Mouse (Mus musculus): ENCODE measurements around the gene Gm38394.

Gm38394 gene

DNA sequence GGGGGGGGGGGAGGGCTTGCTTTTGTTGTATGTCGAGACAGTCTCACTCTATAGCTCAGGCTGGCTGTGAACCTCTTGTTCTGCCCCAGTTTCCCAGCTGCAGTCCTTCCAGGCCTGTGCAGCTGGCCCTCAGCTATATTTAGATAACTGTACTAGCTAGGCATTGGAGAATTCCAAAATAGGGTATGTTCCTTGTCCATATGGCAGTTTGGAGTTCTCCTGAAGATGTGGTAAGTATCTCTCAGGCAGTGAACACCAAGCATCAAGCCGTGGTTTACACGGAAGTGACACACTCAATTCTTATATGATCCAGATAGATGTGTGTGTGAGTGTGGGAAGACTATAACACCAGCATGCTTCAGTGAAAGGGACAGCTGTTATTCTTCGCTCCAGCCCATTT, 2.3 kb upstream of the Gm38394 start:
- no peak for DNase-seq

DNA sequence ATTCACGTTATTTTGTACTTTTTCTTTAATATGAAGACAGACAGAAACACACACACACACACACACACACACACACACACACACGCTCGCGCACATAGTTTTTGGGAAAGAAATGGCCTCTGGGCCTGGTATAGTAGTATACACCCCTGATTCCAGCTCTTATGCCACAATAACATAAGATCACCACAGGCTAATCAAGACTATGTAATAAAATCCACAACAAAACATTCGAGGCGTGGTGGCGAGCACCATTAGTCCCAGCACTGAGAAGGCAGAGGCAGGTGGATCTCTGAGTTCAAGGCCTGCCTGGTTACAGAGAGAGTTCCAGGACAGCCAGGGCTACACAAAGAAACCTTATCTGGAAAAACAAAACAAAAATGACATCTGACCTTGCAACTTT, 1.8 kb upstream of the Gm38394 start:
- no peak for DNase-seq

DNA sequence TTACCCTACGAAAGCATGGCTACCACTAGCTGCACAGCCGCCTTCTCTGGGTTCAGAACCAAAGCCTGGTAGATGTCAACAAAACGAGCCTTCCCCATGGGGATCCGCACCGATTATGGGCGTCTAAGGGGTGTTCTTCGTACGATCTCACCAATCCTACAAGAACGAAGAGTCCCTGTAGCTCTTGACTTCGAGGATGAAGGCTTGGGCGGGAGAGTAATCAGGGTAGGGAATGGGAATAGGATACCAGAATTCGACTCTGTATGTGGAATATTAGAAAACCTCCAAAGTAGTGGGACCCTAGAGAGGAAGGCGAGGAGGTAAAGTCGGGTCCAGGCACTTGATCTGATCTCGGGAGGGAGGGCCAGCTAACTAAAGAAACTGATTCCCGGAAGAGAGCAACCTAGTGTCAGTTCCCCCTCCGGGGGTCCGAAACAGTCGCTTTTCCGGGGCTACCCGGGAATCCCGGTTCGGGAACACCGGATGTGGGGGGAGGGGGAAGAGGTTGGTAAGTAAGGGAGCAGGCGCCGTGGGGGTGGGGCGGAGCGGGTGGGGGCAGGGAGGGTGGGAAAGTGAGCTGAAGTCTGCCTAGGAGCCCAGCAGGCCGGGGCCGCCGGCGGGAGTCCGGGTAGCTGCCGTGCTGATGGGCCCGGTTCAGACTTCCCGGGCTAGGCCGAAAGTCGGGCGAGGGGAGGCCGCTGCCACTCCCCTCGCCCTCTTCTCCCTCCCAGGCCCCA, 484 bp downstream of the Gm38394 start, which contains the start of gene Zbed6:
TSS of gene Zbed6 (minus strand) at position 420 of the 737 bp plus-strand sequence.
- DNase-seq: peak; percentile 47 to 57

DNA sequence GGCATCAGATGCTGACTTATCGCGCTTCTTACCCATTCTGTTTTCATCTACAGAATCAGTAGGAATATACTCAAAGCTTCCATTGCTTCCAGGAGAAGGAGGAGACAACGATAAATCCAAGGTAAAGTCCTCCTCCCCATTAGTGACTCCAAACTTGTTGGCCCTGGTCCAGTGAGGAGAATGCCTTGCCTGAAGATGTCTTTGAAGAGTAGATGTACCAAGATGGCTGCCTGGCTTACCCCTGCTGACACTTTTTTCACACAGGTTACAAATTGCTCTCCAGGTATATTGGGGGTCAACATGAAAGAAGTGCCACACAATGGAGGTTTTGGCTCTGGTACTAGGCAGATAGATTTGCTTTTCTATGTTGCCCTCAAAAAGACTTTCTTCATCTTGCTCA, 2.2 kb downstream of the Gm38394 start:
- DNase-seq: peak in 1 of 2 experiments; percentile 17

DNA sequence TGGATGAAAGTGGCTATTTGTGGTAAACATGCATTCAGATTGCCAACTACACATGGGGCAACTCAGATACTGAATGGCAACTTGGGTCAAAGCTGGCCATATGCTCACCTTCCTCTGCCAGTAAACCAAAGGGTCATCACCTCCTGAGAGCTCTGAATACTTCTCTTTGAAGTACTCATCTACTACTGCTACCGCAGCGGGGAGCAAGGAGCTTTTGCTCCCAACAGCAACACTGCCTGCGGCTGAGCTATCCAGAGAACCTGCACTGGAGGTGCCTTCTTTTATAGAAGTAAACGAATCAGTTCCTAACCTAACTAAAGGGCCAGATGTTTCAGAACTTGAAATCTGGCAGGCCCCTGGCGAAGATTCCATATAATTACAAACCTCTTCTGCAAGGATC, 4.3 kb downstream of the Gm38394 start:
- peak in 1 of 2 experiments; percentile 16 for DNase-seq

DNA sequence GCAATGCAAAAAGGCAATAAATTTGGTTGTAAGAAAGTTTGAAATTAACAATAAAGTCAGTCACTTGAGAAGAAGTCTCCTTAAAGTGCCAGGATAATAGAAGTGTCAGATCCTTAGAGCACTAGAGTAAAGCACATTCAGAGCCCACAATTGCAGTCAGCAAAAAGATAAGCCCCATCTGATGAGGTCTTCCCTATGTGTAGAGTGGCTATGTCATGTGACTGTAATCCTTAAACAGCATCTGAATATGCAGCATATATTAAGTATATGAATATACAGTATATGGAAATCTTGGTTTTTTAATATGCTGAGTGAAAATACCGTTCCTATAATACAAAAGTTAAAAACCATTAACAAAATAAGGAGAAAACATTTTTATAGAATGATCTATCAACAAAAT, 8.1 kb downstream of the Gm38394 start:
- DNase-seq: no peak

DNA sequence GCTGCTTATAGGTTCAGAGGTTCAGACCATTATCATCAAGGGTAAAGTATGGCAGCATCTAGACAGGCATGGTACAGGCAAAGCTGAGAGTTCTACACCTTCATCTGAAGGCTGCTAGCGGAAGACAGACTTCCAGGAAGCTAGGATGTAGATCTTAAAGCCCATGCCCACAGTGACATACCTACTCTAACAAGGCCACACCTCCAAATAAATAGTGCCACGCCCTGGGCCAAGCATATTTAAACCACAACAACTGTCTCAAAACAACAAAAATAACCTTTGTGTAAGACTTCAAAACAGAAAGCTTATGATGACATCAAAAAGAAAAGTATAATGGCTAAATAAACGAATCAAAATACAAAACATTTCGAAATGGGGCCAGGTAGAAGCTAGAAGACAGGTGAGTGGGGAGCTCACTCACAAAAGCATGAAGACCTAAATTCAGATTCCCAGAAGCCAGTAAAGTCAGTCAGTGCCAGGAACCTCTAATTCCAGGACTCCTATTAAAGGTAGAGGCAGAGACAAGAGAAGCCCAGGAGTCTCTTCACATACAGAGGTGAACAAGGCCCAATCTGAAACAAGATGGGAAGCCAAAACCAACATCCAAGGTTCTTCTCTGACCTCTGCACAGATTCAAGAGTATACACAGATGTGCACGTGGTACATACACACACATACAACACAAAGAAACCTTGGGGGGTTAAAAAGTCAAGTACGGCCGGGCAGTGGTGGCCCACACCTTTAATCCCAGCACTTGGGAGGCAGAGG, 10.6 kb downstream of the Gm38394 start:
- DNase-seq: no peak

DNA sequence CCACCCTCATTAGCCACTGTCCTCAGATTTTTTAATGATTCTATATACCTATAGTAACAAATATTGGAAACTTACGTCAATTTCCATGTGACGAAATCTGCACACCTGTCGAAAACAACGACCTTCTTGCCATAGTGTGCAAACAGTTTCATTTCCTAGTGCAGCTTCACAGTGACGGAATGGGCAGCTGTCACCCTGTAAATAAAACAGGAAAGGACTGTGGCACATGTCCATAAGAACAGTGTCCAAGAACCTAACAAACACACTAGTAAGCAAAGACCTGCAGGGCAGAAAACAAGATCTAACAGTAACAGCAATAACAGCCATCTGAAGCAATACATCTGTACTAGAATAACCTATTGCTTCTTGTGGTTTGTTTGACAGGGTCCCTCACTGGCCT, 15.5 kb downstream of the Gm38394 start:
- no peak for DNase-seq

DNA sequence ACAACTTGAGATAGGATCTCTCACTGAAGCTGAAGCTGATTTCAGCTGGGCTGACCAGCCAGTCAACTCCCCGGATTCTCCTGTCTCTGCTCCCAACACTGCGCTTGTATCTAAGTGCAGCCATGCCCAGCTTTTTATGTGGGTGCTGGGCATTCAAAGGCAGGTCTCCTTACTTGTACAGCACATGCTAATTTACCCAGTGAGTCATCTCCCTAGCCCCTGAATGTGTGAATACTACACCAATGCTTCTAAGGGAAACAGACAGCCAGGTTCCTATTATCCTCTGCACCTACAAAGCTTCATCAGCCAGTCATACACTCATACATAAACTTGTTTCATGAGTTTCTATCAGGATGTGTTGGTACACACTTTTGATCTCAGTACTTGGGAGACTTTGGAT, 20.0 kb downstream of the Gm38394 start:
- DNase-seq: no peak

DNA sequence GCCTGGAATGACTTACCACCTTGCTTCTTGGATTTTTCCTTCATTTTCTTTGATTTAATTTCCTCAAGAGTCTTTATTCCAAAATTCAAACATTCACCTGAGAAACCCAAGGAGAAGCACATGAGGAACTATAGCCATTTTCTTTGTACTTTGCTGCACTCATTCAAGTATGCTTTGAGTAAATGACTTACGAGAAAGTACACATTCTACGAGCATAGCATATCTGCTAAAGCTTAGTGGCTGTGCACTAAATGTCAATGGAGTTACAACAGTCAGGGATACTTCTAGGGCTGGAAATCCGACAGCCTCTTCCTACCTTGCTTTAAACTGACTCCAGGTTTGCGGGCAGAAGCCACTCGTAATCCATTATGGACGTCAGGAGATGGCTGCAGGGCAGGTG, 22.6 kb downstream of the Gm38394 start:
- DNase-seq: no peak

DNA sequence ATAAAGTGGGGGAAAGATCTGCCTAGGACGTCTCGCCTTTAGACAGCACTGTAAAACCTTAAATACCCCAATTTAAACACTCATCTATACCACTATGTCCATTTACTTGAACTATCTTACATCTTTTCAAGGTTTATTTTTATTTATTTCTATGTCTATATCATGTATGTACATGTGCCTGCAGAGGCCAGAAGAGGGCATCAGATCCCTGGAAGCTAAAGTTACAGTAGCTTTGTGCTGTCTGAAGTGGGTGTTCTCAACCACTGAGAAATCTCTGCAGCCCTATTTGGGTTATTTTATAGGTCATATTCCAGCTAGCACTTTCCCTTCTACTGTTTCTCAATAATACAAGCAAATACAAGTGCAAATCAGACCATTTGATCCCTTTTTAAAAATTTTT, 28.9 kb downstream of the Gm38394 start:
- no peak for DNase-seq

DNA sequence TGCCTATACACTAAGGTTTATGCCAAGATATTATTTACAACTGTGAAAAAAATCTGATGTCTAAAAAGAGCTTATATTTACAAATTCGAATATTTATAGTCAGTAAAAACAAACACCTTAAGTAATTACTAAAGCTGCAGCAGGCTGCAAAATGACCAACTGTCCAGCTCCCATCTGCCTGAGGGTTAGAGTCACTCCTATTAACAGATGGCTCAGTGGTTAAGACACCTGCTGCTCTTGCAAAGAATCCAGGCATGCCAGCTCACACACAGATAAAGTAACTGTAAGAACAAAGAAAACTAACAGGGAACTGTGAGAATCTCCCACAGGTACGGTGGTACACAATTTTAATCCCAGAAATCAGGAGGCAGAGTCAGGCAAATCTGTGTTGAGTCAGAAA, 36.1 kb downstream of the Gm38394 start:
- peak; percentile 42 to 55 for DNase-seq

DNA sequence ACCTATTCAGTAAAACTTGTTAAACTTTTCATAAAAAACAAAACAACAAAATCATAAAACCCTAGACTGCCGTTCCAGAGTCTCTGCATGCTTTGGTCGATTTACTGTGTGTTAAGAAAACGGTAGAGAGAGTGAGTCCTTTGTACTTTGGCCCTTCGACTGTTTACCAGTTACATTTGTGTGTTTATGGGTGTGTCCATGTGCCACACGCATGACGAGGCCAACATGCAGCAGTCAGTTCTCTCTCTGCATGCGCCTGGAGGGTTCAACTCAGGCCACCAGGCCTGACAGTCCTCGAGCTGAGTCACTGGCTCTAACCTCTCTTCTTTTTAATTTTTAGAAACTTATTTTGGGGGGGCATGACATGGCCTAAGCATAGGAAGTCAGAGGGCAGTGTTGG, 42.8 kb downstream of the Gm38394 start:
- no peak for DNase-seq

DNA sequence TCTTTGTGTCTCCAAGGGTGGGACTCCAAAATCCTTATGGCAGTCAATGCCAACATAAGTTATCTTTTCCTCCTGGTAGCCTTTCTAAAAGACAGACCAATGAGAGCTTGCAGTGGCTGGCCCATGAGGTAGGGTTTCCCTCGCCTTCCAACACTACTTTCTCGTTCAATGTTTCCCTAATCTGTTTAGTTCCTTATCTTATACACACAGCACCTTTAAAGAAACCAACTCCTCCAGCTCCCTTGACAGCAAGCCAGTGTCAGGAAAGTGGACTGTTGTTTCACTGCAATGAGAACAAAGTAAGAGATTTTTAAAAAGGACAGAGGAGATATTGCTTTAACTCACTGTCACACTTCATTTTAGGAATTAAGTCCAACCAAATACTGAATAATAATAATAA, 43.2 kb downstream of the Gm38394 start:
- no peak for DNase-seq

DNA sequence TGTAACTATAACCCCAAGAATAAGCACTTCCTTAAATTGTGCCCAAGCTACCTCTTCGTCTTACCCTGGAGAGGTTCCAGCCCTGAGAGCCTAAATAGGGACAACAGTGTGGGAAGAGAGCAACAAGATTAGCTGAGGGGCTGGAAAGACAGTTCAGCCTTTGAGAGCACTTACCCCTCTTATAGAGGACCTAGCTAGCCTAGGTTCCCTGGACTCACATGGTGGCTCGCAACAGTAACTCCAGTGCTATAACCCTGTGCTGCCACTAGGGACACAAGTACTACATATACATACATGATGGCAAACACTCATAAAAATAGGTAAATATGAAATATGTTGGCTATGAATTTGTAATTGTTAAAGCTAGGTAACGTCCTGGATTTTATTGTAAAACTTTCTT, 47.3 kb downstream of the Gm38394 start:
- DNase-seq: no peak

DNA sequence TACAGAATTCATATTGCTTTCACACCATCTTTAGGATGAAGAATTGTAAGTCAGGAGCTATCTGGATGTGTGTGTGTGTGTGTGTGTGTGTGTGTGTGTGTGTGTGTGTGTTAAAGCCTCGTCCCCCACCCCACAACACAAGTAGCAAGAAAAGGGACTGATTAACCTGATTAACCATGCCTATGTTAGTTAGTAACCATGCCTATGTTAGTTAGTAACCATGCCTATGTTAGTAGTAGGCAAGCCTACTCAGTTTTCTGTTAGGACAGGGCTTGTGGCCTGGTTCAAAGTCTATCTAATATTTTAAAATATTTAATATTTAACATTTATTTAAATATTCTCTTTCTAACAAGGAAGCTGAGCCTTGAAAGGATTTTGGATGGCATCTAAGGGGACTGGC, 49.7 kb downstream of the Gm38394 start:
- no peak for DNase-seq

DNA sequence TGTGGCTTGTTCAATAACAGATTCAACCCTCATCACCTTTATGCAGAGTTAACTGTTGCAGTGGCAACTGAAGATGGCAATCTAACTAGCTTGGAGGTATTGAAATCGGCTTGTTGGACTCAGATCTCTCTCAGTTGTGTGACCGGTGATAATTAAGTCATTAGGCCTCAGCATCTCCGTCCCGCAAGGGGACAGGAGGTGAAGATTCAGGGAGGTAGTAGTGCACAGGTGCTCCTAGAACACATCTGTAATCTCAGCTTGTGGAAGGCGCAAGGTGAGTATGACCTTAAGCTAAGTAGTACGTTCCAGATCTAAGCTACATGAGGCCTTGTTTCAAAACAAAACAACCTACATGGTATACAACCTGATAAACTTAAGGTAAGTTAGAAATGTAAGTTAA, 50.5 kb downstream of the Gm38394 start:
- no peak for DNase-seq

DNA sequence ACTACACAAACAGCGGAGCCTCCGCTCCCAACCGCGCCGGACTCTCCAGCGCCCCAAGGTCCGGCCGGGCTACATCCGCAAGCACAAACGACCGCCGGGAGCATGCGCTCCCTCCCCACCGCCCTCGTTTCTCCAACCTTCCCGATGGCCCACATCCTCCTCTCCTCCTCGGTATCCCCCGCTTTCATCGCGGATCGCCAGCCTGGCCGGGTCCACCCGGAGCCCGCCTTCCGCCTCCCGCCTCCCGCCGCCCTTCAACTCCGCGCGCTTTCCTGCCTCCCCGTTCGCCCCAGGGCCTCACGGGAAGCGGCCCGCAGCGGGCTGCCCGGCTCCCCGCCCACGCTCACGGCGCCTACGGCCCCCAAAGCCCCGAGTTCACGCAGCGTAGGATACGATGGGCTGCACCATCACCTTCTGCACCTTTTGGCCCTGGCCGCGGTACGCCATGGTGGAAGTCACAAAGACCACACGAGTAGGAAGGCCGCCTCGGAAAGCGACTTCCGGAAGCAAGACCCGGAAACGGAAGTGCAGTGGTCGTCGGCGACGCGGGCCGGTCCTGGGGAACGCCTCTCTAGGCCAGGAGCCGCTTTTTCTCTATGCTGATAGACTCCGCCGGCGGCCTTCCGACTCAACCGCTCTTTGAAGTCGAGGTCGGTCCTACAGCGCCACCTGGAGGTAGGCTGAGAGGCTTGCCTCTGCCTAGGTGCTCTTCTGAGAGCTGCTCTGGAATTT, 51.2 kb downstream of the Gm38394 start, which contains the start of gene Snrpe:
TSS of gene Snrpe (minus strand) at position 521 of the 732 bp plus-strand sequence.
- DNase-seq: peak; percentile 95 to 97

DNA sequence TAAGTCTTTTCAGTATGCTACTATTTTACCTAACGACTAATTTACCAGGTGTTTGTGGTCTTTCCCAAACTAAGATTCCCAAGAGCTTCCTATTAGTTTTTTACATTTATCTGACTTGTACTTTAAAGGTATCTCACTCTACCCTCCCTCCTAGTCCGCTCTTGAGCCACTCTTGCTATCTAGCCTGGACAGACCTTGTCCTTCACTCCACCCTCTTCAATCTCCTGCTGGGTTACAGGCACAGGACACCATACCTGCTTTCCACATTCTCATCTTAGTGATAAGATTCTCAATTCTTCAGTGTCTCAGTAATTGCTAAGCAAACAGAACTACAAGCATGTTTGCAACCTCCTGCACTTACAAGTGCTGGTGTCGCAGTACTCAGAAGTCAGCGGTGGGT, 57.9 kb downstream of the Gm38394 start:
- no peak for DNase-seq

DNA sequence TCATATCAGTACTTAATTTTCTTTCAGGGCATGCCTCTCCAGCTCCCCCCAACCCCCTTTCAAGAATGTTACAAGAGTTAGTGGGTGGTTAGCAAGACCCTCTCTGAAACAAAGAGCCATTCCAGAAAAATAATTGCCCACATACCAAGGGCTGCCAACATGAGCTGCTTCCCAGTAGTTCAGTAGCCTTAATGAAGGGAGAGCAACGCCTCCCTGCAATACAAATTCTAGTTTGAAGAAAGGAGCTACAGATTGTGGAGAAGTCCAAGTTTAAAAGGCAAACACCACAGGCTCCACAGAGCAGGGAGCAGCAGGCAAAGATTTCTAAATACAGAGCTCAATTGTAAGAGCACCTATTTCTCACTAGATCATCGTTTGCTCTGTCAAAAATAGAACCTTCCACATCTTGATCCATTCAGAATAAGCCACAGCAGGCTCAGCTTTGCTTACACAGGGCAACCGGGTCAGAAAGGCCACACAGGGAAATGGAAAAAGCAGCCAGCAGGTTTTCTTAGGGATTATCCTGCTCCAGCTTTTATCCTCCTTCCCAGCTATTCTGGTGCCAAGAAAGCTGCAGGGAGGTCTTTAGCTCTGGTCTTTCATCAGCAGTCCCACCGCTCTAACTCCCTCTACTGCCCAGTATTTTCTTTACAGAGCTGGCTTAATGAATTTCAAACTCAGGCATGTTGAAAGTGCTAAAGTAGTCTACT, 64.7 kb downstream of the Gm38394 start:
- DNase-seq: no peak

DNA sequence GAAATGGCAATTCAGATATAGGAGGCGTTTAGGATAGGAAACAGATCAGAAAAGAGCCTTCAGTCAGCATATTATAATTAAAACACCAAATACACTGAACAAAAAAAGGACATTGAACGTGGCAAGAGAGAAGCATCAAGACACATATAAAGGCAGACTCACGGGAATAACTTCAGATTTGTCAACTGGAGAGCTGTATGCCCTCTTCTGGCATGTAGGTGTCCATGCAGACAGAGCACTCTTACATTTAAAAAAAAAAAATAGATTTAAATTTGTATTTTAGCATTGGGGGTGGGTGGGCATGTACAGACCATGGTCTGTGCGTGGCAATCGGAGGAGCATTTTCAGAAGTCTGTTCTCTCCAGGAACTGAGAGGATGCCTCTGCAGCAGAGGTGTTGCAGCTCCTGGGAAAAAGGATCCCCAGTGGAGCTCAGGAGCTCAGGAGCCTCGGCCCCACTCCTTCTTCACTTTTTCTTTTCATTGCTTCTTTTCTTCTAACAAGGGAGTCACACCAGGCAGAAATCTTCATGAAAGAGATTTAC, 75.1 kb downstream of the Gm38394 start:
- DNase-seq: no peak

DNA sequence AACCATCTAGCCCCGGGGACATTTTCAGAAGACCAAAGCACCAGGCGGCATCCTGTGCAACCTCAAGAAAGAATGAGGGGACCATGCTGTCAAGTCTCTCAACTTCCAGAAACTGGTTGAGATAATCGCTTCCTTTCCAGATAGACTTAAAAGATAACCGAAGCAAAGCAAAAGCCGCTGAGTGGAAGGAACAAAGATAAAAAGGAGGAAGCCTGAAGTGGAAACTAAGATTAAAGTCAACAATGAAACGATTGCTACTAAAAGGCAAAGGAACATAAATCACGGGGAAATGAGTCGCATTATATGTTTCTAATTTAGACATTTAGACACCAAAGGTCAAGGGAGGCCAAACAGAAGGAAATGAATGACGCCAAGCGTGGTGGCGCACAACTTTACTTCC, 89.8 kb downstream of the Gm38394 start:
- no peak for DNase-seq
